Mouse (Mus musculus) fat pad, adult 2 months (tissue): ENCODE measurements around the gene Cbx2.

Experiments
- DNase-seq: peaks from one replicate; pipeline ENCODE4 v3.0.0-alpha.2; 2011; ENCODE audit warnings: low read depth, low spot score; ENCODE audit errors: extremely low read depth

Gene Cbx2

GRCm38 (mm10) chr11:119014455-119014854 is 8.3 kb upstream of the Cbx2 start:
- DNase-seq = no peak

- no peak for DNase-seq
Observed at GRCm38 (mm10) chr11:119017506-119017905, 5.3 kb upstream of the Cbx2 start.

- DNase-seq = peak; percentile 78
Observed at GRCm38 (mm10) chr11:119021180-119021579, 1.6 kb upstream of the Cbx2 start.

- DNase-seq = no peak
Observed at GRCm38 (mm10) chr11:119022068-119022894, 481 bp upstream of the Cbx2 start.

- no peak for DNase-seq
Observed at GRCm38 (mm10) chr11:119023616-119023980, 836 bp downstream of the Cbx2 start.

- no peak for DNase-seq
Observed at GRCm38 (mm10) chr11:119024260-119024659, 1.5 kb downstream of the Cbx2 start.

GRCm38 (mm10) chr11:119026203-119026602 is 3.4 kb downstream of the Cbx2 start:
- DNase-seq = no peak

- no peak for DNase-seq
Observed at GRCm38 (mm10) chr11:119033874-119034558, 11.3 kb downstream of the Cbx2 start.

GRCm38 (mm10) chr11:119034635-119035034 is 11.9 kb downstream of the Cbx2 start:
- DNase-seq = no peak

- no peak for DNase-seq
Observed at GRCm38 (mm10) chr11:119035094-119035685, 12.4 kb downstream of the Cbx2 start.

GRCm38 (mm10) chr11:119035686-119036165 is 13.0 kb downstream of the Cbx2 start:
- no peak for DNase-seq

GRCm38 (mm10) chr11:119036447-119036846 is 13.7 kb downstream of the Cbx2 start:
- DNase-seq = no peak

- no peak for DNase-seq
Observed at GRCm38 (mm10) chr11:119036934-119037779, 14.4 kb downstream of the Cbx2 start.

GRCm38 (mm10) chr11:119037780-119038401 is 15.1 kb downstream of the Cbx2 start:
- no peak for DNase-seq

- no peak for DNase-seq
Observed at GRCm38 (mm10) chr11:119038744-119039484, 16.2 kb downstream of the Cbx2 start.

GRCm38 (mm10) chr11:119039732-119040512 is 17.2 kb downstream of the Cbx2 start:
- no peak for DNase-seq

GRCm38 (mm10) chr11:119040600-119041324 is 18.0 kb downstream of the Cbx2 start, which contains the start of gene Cbx8:
TSS of gene Cbx8 (minus strand) at chr11:119040969.
- DNase-seq = peak; percentile 83

- DNase-seq = no peak
Observed at GRCm38 (mm10) chr11:119041325-119041716, 18.6 kb downstream of the Cbx2 start.
